Mouse (Mus musculus) CH12.LX (cell line): ENCODE data around the gene Wwp2. TPM values are rescaled to one million over a fixed set of nuclear protein-coding genes. Genes with fewer than 3 reads are reported as not detected.
A peak's percentile ranks its signal among the peaks of the same experiment; 100 is the strongest.

Source experiments
- DNase-seq: peaks from one replicate; pipeline ENCODE4 v3.0.0-alpha.2; 2013; ENCODE audit errors: extremely low read depth
- H3K27ac ChIP-seq: 2 replicates; pipeline ENCODE4 v1.5.1; 2012; ENCODE audit warnings: low read depth, mild to moderate bottlenecking, control low read depth, moderate library complexity; ENCODE audit not compliant: insufficient read depth
- H3K27me3 ChIP-seq: replicated peaks from 2 replicates; pipeline ENCODE3; 2012; ENCODE audit warnings: inconsistent platforms
- H3K36me3 ChIP-seq, 2 experiments: replicated peaks in 1 of 2; 2 replicates each; pipeline versions ENCODE3 to v1.6.1; 2012; ENCODE audit warnings: inconsistent platforms in 1 of 2, low read length in 1 of 2, mild to moderate bottlenecking in 1 of 2, mixed read lengths in 1 of 2, moderate library complexity in 1 of 2; ENCODE audit not compliant: control insufficient read depth in 1 of 2, insufficient read depth in 1 of 2
- H3K4me1 ChIP-seq, 2 experiments: 2 replicates each; pipeline ENCODE4 v1.6.1; 2012; ENCODE audit warnings: inconsistent platforms in 1 of 2, moderate library complexity in 1 of 2; ENCODE audit not compliant: insufficient read depth in 2 of 2, control insufficient read depth in 1 of 2
- H3K4me2 ChIP-seq: 2 replicates; pipeline ENCODE4 v1.6.1; 2012; ENCODE audit warnings: low read depth, mild to moderate bottlenecking, control low read depth; ENCODE audit not compliant: poor library complexity, insufficient read depth, severe bottlenecking
- H3K4me3 ChIP-seq, 3 experiments: fragments of 150-350 bp in 1 of 3; sonication (generic) in 1 of 3; replicated peaks in 1 of 3; 2 replicates each; pipeline versions ENCODE3 to v1.5.1; 2011 to 2012; ENCODE audit warnings: low read depth in 2 of 3, low read length in 2 of 3, mild to moderate bottlenecking in 2 of 3, moderate library complexity in 2 of 3, control low read depth in 1 of 3, improper control_type of control experiment in 1 of 3, inconsistent platforms in 1 of 3, mixed read lengths in 1 of 3; ENCODE audit not compliant: poor library complexity in 1 of 3
- H3K79me2 ChIP-seq: replicated peaks from 2 replicates; pipeline ENCODE4 v1.6.1; 2012; ENCODE audit warnings: mild to moderate bottlenecking, moderate library complexity; ENCODE audit not compliant: control insufficient read depth, poor library complexity, insufficient read depth, severe bottlenecking; ENCODE audit errors: extremely low read depth
- H3K9ac ChIP-seq: 2 replicates; pipeline ENCODE4 v1.6.1; 2012; ENCODE audit warnings: low read depth, mild to moderate bottlenecking, control low read depth, moderate library complexity; ENCODE audit not compliant: insufficient read depth
- H3K9me3 ChIP-seq: replicated peaks from 2 replicates; pipeline ENCODE3; 2012; ENCODE audit warnings: low read length, inconsistent platforms, mixed read lengths
- BHLHE40 ChIP-seq: IDR thresholded peaks from 2 replicates; pipeline ENCODE4 v1.6.1; 2011; ENCODE audit warnings: mild to moderate bottlenecking, low read depth, low read length, improper control_type of control experiment
- CHD2 ChIP-seq: IDR thresholded peaks from 2 replicates; pipeline ENCODE4 v1.6.1; 2011; ENCODE audit warnings: low read length, improper control_type of control experiment
- CTCF ChIP-seq, 2 experiments: IDR thresholded peaks in 1 of 2; conservative IDR thresholded peaks in 1 of 2; 2 replicates each; pipeline ENCODE4 v1.5.1; 2011 to 2012; ENCODE audit warnings: low read depth in 2 of 2, low read length in 2 of 2, improper control_type of control experiment in 1 of 2, inconsistent platforms in 1 of 2, mild to moderate bottlenecking in 1 of 2, moderate library complexity in 1 of 2
- E2F4 ChIP-seq: IDR thresholded peaks from 2 replicates; pipeline ENCODE4 v1.6.1; 2011; ENCODE audit warnings: low read depth, low read length, improper control_type of control experiment; ENCODE audit not compliant: insufficient replicate concordance
- EP300 ChIP-seq: IDR thresholded peaks from 2 replicates; pipeline ENCODE4 v1.6.1; 2011; ENCODE audit warnings: low read length, improper control_type of control experiment
- ETS1 ChIP-seq: conservative IDR thresholded peaks from 2 replicates; pipeline ENCODE4 v1.6.1; 2012; ENCODE audit warnings: low read depth, mild to moderate bottlenecking, inconsistent platforms, low read length, improper control_type of control experiment, moderate library complexity
- HCFC1 ChIP-seq: IDR thresholded peaks from 2 replicates; pipeline ENCODE4 v1.6.1; 2012; ENCODE audit warnings: low read depth, mild to moderate bottlenecking, inconsistent platforms, low read length, improper control_type of control experiment
- IRF4 ChIP-seq: IDR thresholded peaks from 2 replicates; pipeline ENCODE4 v1.6.1; 2014; ENCODE audit warnings: low read depth, mild to moderate bottlenecking, inconsistent platforms, low read length, improper control_type of control experiment
- JUN ChIP-seq: IDR thresholded peaks from 2 replicates; pipeline ENCODE4 v1.6.1; 2011; ENCODE audit warnings: low read depth, mild to moderate bottlenecking, low read length, improper control_type of control experiment, moderate library complexity; ENCODE audit not compliant: insufficient read depth
- JUND ChIP-seq: conservative IDR thresholded peaks from 2 replicates; pipeline ENCODE4 v1.6.1; 2011; ENCODE audit warnings: low read depth, low read length, improper control_type of control experiment
- MAFK ChIP-seq: IDR thresholded peaks from 2 replicates; pipeline ENCODE4 v1.6.1; 2011; ENCODE audit warnings: low read length, improper control_type of control experiment; ENCODE audit not compliant: insufficient replicate concordance
- MAX ChIP-seq: IDR thresholded peaks from 2 replicates; pipeline ENCODE4 v1.6.1; 2011; ENCODE audit warnings: low read length, improper control_type of control experiment
- MEF2A ChIP-seq: IDR thresholded peaks from 2 replicates; pipeline ENCODE4 v1.6.1; 2014; ENCODE audit warnings: low read depth, mild to moderate bottlenecking, inconsistent platforms, low read length, improper control_type of control experiment, borderline replicate concordance
- MXI1 ChIP-seq: IDR thresholded peaks from 2 replicates; pipeline ENCODE4 v1.6.1; 2011; ENCODE audit warnings: mild to moderate bottlenecking, low read depth, low read length, improper control_type of control experiment
- MYC ChIP-seq: IDR thresholded peaks from 2 replicates; pipeline ENCODE4 v1.6.1; 2011; ENCODE audit warnings: low read depth, mild to moderate bottlenecking, improper control_type of control experiment, low read length
- NELFE ChIP-seq: IDR thresholded peaks from 2 replicates; pipeline ENCODE4 v1.6.1; 2011; ENCODE audit warnings: low read depth, low read length, improper control_type of control experiment
- SIN3A ChIP-seq: IDR thresholded peaks from 2 replicates; pipeline ENCODE4 v1.6.1; 2012; ENCODE audit warnings: low read length, improper control_type of control experiment, inconsistent platforms
- TCF12 ChIP-seq: IDR thresholded peaks from 2 replicates; pipeline ENCODE4 v1.6.1; 2014; ENCODE audit warnings: low read depth, mild to moderate bottlenecking, inconsistent platforms, low read length, improper control_type of control experiment
- ZKSCAN1 ChIP-seq: IDR thresholded peaks from 2 replicates; pipeline ENCODE4 v1.6.1; 2012; ENCODE audit warnings: low read depth, inconsistent platforms, low read length, improper control_type of control experiment, borderline replicate concordance
- ZMIZ1 ChIP-seq: IDR thresholded peaks from 2 replicates; pipeline ENCODE4 v1.6.1; 2012; ENCODE audit warnings: low read depth, mild to moderate bottlenecking, inconsistent platforms, low read length, improper control_type of control experiment
- dilution Hi-C: fragments of 300-500 bp; cut with MboI; formaldehyde crosslinking; loops from 2 replicates; pipeline ENCODE4 v1.14.3; 2020; ENCODE audit warnings: low sequenced_read_pairs; ENCODE audit not compliant: extremely low pct_unique_long_range_greater_than_20kb, extremely low pct_ligation_motif_present
- in situ Hi-C: fragments of 300-500 bp; cut with MboI; formaldehyde crosslinking; loops from 3 replicates; pipeline ENCODE4 v1.14.3; 2019; ENCODE audit warnings: low sequenced_read_pairs, low pct_ligation_motif_present, low pct_unique_long_range_greater_than_20kb, mixed read lengths
- polyA plus RNA-seq: library from polyadenylated mRNA; unstranded; fragments of >175 nt; gene quantifications from 2 replicates; pipeline ENCODE4 v1.2.1, GENCODE M21; 2012; ENCODE audit warnings: low read depth; ENCODE audit not compliant: insufficient read length
- total RNA-seq, 2 experiments: library from RNA; depleted of rRNA; stranded (reverse); fragments of 300-350 nt in 1 of 2; fragments of >200 nt in 1 of 2; gene quantifications; 2 replicates each; pipeline ENCODE4 v1.2.3; 2012 to 2014

Gene Wwp2
- total and polyA plus RNA-seq, 3 experiments: 13.5 to 30.3 (median 20.7) TPM

DNA sequence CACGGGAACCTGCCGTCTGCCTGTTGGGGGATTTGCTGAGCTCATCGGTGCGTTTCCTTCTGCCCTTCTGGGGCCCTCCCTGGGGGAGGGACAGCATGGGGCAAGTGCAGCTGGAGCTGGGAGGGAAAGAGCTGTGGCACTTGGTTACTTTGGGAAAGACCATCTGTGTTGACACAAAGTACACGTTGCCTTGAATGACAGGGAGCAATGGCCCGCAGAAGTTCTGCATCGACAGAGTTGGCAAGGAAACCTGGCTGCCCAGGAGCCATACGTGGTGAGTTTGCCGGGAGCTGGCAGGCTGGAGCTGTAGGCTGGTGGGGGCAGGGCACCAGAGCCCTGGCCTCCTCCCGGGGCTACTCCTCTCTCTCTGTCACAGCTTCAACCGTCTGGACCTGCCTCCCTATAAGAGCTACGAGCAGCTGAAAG lies 120.4 kb downstream of the Wwp2 start:
- H3K79me2 ChIP-seq: no peaks in the 10 kb centered on the region
- TF ChIP-seq ETS1 (peak; percentile 38; the same call in 1 of the 2 replicates), MAX (no peak)
- TF ChIP-seq, all 38 proteins: peak for 1
- no peak overlapping the region for H3K4me2 ChIP-seq
- H3K4me1 ChIP-seq: peaks cover 9 to 63% of the 10 kb centered on the region in 2 experiments
- H3K36me3 ChIP-seq: peaks cover 26 to 58% of the 10 kb centered on the region in 2 experiments
- no peaks in the 10 kb centered on the region for H3K9me3 ChIP-seq
- dilution Hi-C loops: no loop called here
- peak; percentile 72 for DNase-seq
- no peaks in the 10 kb centered on the region for H3K27me3 ChIP-seq
- no peak overlapping the region for H3K9ac ChIP-seq
- H3K27ac ChIP-seq: no peak overlapping the region
- in situ Hi-C loops: loop anchor here (25.0 kb wide), 1 partner anchor 444 kb away; no protein-coding TSS in a partner anchor
- H3K4me3 ChIP-seq: no peak overlapping the region

GRCm38 (mm10) chr8:107560820-107561536 lies 124.8 kb downstream of the Wwp2 start:
- dilution Hi-C loops: no loop called here
- DNase-seq: peak; percentile 64
- Histone ChIP-seq H3K27me3 (no peaks in the 10 kb centered on the region), H3K9me3 (no peaks in the 10 kb centered on the region), H3K36me3 (peaks cover 20 to 25% of the 10 kb centered on the region in 2 experiments), H3K9ac (peak overlapping the region; percentile 53), H3K4me3 (peak overlapping the region in 2 of 3 experiments; percentile 24 to 46), H3K4me1 (peaks cover 11 to 35% of the 10 kb centered on the region in 2 experiments), H3K27ac (no peak overlapping the region), H3K79me2 (no peaks in the 10 kb centered on the region), H3K4me2 (peak overlapping the region; percentile 58)
- in situ Hi-C loops: loop anchor here (25.0 kb wide), 1 partner anchor 449 kb away; no protein-coding TSS in a partner anchor
- TF ChIP-seq BHLHE40 (peak; percentile 74), ZKSCAN1 (no peak), CTCF (conservative IDR thresholded peaks at IDR 0.05 in 1 of 2, IDR thresholded peaks at IDR 0.05 in 1 of 2; ENCODE audit: low read depth in 2 of 2, low read length in 2 of 2) (no peak), MAFK (peak; percentile 36; the same call in 1 of the 2 replicates), ZMIZ1 (no peak), HCFC1 (peak; percentile 22; the same call in 1 of the 2 replicates), ETS1 (peak; percentile 44; the same call in 1 of the 2 replicates), JUN (peak; percentile 62), CHD2 (peak; percentile 26; the same call in 1 of the 2 replicates), NELFE (no peak), IRF4 (peak; percentile 89), MYC (0 out of 2 replicates have a peak, but pooled peaks have one; percentile 30), JUND (peak; percentile 85), MXI1 (peak; percentile 40; the same call in 1 of the 2 replicates), TCF12 (0 out of 2 replicates have a peak, but pooled peaks have one; percentile 24), SIN3A (peak; percentile 64), EP300 (peak; percentile 79), MEF2A (0 out of 2 replicates have a peak, but pooled peaks have one; percentile 47), E2F4 (no peak)
- TF ChIP-seq, all 38 proteins: peak for 14
